Mouse (Mus musculus): ENCODE results near the gene Dnm1. TPM values are rescaled to one million over a fixed set of nuclear protein-coding genes. Genes with fewer than 3 reads are reported as not detected.
A peak's percentile ranks its signal among the peaks of the same experiment; 100 is the strongest.

Dnm1 gene
- polyA plus RNA-seq, 1 experiment from 2014 or later, result 29.1 TPM

GRCm38 (mm10) chr2:32360741-32361140 is 7.6 kb upstream of the Dnm1 start:
- Histone ChIP-seq H3K27me3 (peaks cover 13% of the 10 kb centered on the region; the same call in 1 of the 2 replicates), H3K36me3 (0 out of 2 replicates have a peak, but pooled peaks cover 2% of the 10 kb centered on the region), H3K4me3 (peak overlapping the region; percentile 30), H3K27ac (replicated peaks) (no peak overlapping the region), H3K9ac (replicated peaks) (no peak overlapping the region), H3K9me3 (no peaks in the 10 kb centered on the region), H3K4me2 (replicated peaks) (peak overlapping the region; percentile 46), H3K4me1 (peaks cover 27% of the 10 kb centered on the region)
- ATAC-seq (replicated peaks), result no peak
- 4% methylated on average over 14 of the region's 14 CpGs for WGBS

- Histone ChIP-seq H3K9ac (replicated peaks) (no peak overlapping the region), H3K27ac (replicated peaks) (no peak overlapping the region), H3K36me3 (no peaks in the 10 kb centered on the region), H3K4me2 (replicated peaks) (no peak overlapping the region), H3K9me3 (no peaks in the 10 kb centered on the region), H3K4me1 (peaks cover 17% of the 10 kb centered on the region), H3K27me3 (peaks cover 13% of the 10 kb centered on the region; the same call in 1 of the 2 replicates), H3K4me3 (no peak overlapping the region)
- no peak for ATAC-seq (replicated peaks)
- 71% methylated on average over 10 of the region's 10 CpGs for WGBS
These were observed 5.2 kb upstream of the Dnm1 start for GRCm38 (mm10) chr2:32358381-32358780.

GRCm38 (mm10) chr2:32357710-32358109 is 4.6 kb upstream of the Dnm1 start:
- Histone ChIP-seq H3K27ac (replicated peaks) (no peak overlapping the region), H3K27me3 (peaks cover 13% of the 10 kb centered on the region; the same call in 1 of the 2 replicates), H3K4me2 (replicated peaks) (no peak overlapping the region), H3K36me3 (no peaks in the 10 kb centered on the region), H3K9ac (replicated peaks) (no peak overlapping the region), H3K9me3 (no peaks in the 10 kb centered on the region), H3K4me3 (no peak overlapping the region), H3K4me1 (peaks cover 17% of the 10 kb centered on the region)
- WGBS, result 77% methylated on average over 3 of the region's 3 CpGs
- ATAC-seq (replicated peaks), result no peak

GRCm38 (mm10) chr2:32356216-32356615 is 3.1 kb upstream of the Dnm1 start:
- H3K27me3 ChIP-seq, result peaks cover 4% of the 10 kb centered on the region; the same call in 1 of the 2 replicates
- H3K36me3 ChIP-seq, result no peaks in the 10 kb centered on the region
- H3K4me3 ChIP-seq, result no peak overlapping the region
- WGBS, result 83% methylated on average over 10 of the region's 10 CpGs
- no peak for ATAC-seq (replicated peaks)
- no peak overlapping the region for H3K9ac ChIP-seq (replicated peaks)
- peaks cover 21% of the 10 kb centered on the region for H3K4me1 ChIP-seq
- H3K4me2 ChIP-seq (replicated peaks), result no peak overlapping the region
- no peak overlapping the region for H3K27ac ChIP-seq (replicated peaks)
- no peaks in the 10 kb centered on the region for H3K9me3 ChIP-seq

GRCm38 (mm10) chr2:32354336-32354895 is 1.3 kb upstream of the Dnm1 start:
- Histone ChIP-seq H3K36me3 (no peaks in the 10 kb centered on the region), H3K27ac (replicated peaks) (no peak overlapping the region), H3K4me1 (peaks cover 14% of the 10 kb centered on the region), H3K9me3 (no peaks in the 10 kb centered on the region), H3K4me3 (no peak overlapping the region), H3K9ac (replicated peaks) (no peak overlapping the region), H3K27me3 (no peaks in the 10 kb centered on the region), H3K4me2 (replicated peaks) (no peak overlapping the region)
- 93% methylated on average over 3 of the region's 3 CpGs for WGBS
- no peak for ATAC-seq (replicated peaks)

GRCm38 (mm10) chr2:32353836-32354235 is 698 bp upstream of the Dnm1 start:
- Histone ChIP-seq H3K27me3 (no peaks in the 10 kb centered on the region), H3K4me2 (replicated peaks) (peak overlapping the region; percentile 67; the same call in 1 of the 2 replicates), H3K9me3 (no peaks in the 10 kb centered on the region), H3K27ac (replicated peaks) (no peak overlapping the region), H3K4me3 (no peak overlapping the region), H3K36me3 (no peaks in the 10 kb centered on the region), H3K4me1 (peaks cover 14% of the 10 kb centered on the region), H3K9ac (replicated peaks) (no peak overlapping the region)
- no peak for ATAC-seq (replicated peaks)
- WGBS, result 70% methylated on average over 6 of the region's 6 CpGs

GRCm38 (mm10) chr2:32352151-32353006 is 759 bp downstream of the Dnm1 start, which contains the start of gene Ciz1:
Gene Ciz1 (plus strand): TSS chr2:32352327.
- ATAC-seq (replicated peaks), result peak; percentile 69
- peak within 1 kb of the TSS; percentile 54 for H3K4me3 ChIP-seq
- WGBS, result 0% methylated on average over 50 of the region's 52 CpGs

GRCm38 (mm10) chr2:32351471-32351961 is 1.6 kb downstream of the Dnm1 start:
- peak overlapping the region; percentile 67 for H3K4me2 ChIP-seq (replicated peaks)
- H3K27me3 ChIP-seq, result no peaks in the 10 kb centered on the region
- H3K9ac ChIP-seq (replicated peaks), result peak overlapping the region; percentile 59
- no peaks in the 10 kb centered on the region for H3K9me3 ChIP-seq
- H3K27ac ChIP-seq (replicated peaks), result peak overlapping the region; percentile 75
- H3K36me3 ChIP-seq, result no peaks in the 10 kb centered on the region
- ATAC-seq (replicated peaks), result no peak
- peaks cover 14% of the 10 kb centered on the region for H3K4me1 ChIP-seq
- H3K4me3 ChIP-seq, result peak overlapping the region; percentile 54
- WGBS, result 51% methylated on average over 9 of the region's 9 CpGs

More at GRCm38 (mm10) chr2:32352151-32353006, 759 bp downstream of the Dnm1 start, which contains the start of gene Ciz1:
- Histone ChIP-seq H3K27me3 (no peaks in the 10 kb centered on the region), H3K9ac (replicated peaks) (peak within 1 kb of the TSS; percentile 59), H3K36me3 (no peaks in the 10 kb centered on the region), H3K4me1 (peaks cover 14% of the 10 kb centered on the region), H3K4me2 (replicated peaks) (peak within 1 kb of the TSS; percentile 67), H3K27ac (replicated peaks) (peak within 1 kb of the TSS; percentile 75), H3K9me3 (no peaks in the 10 kb centered on the region)

- H3K9ac ChIP-seq (replicated peaks), result no peak overlapping the region
- H3K4me2 ChIP-seq (replicated peaks), result no peak overlapping the region
- peaks cover 14% of the 10 kb centered on the region for H3K4me1 ChIP-seq
- WGBS, result 48% methylated on average over 13 of the region's 13 CpGs
- H3K27ac ChIP-seq (replicated peaks), result no peak overlapping the region
- no peak for ATAC-seq (replicated peaks)
- no peaks in the 10 kb centered on the region for H3K9me3 ChIP-seq
- H3K27me3 ChIP-seq, result no peaks in the 10 kb centered on the region
- H3K4me3 ChIP-seq, result no peak overlapping the region
- H3K36me3 ChIP-seq, result no peaks in the 10 kb centered on the region
These were observed 2.6 kb downstream of the Dnm1 start for GRCm38 (mm10) chr2:32350471-32351051.

GRCm38 (mm10) chr2:32349625-32350255 is 3.4 kb downstream of the Dnm1 start:
- no peaks in the 10 kb centered on the region for H3K36me3 ChIP-seq
- H3K27ac ChIP-seq (replicated peaks), result no peak overlapping the region
- H3K4me3 ChIP-seq, result no peak overlapping the region
- H3K27me3 ChIP-seq, result no peaks in the 10 kb centered on the region
- no peak overlapping the region for H3K4me2 ChIP-seq (replicated peaks)
- H3K4me1 ChIP-seq, result peaks cover 15% of the 10 kb centered on the region
- ATAC-seq (replicated peaks), result no peak
- no peaks in the 10 kb centered on the region for H3K9me3 ChIP-seq
- 68% methylated on average over 8 of the region's 8 CpGs for WGBS
- no peak overlapping the region for H3K9ac ChIP-seq (replicated peaks)

GRCm38 (mm10) chr2:32348311-32348710 is 4.8 kb downstream of the Dnm1 start:
- H3K4me3 ChIP-seq, result no peak overlapping the region
- no peak overlapping the region for H3K9ac ChIP-seq (replicated peaks)
- peaks cover 22% of the 10 kb centered on the region for H3K4me1 ChIP-seq
- no peaks in the 10 kb centered on the region for H3K36me3 ChIP-seq
- no peak overlapping the region for H3K27ac ChIP-seq (replicated peaks)
- H3K27me3 ChIP-seq, result no peaks in the 10 kb centered on the region
- ATAC-seq (replicated peaks), result no peak
- H3K9me3 ChIP-seq, result no peaks in the 10 kb centered on the region
- H3K4me2 ChIP-seq (replicated peaks), result no peak overlapping the region
- 76% methylated on average over 11 of the region's 11 CpGs for WGBS

Measured in forebrain, embryonic 15.5 days (tissue).